Mouse (Mus musculus) CH12.LX (cell line): ENCODE data around the gene Zfand6.

Experiments used
- CTCF ChIP-seq, 2 experiments: IDR thresholded peaks in 1 of 2; conservative IDR thresholded peaks in 1 of 2; 2 replicates each; pipeline ENCODE4 v1.5.1; 2011 to 2012; ENCODE audit warnings: low read depth in 2 of 2, low read length in 2 of 2, improper control_type of control experiment in 1 of 2, inconsistent platforms in 1 of 2, mild to moderate bottlenecking in 1 of 2, moderate library complexity in 1 of 2
- MYC ChIP-seq: IDR thresholded peaks from 2 replicates; pipeline ENCODE4 v1.6.1; 2011; ENCODE audit warnings: low read depth, mild to moderate bottlenecking, improper control_type of control experiment, low read length

- TF ChIP-seq CTCF (conservative IDR thresholded peaks at IDR 0.05 in 1 of 2, IDR thresholded peaks at IDR 0.05 in 1 of 2; ENCODE audit: low read depth in 2 of 2, low read length in 2 of 2) (no peak), MYC (no peak)
Observed at GRCm38 (mm10) chr7:84577034-84577433, 112.7 kb downstream of the Zfand6 start.
